Mouse (Mus musculus): ENCODE measurements around the gene Sptbn4. TPM values are rescaled to one million over a fixed set of nuclear protein-coding genes. Genes with fewer than 3 reads are reported as not detected.

Gene Sptbn4
- polyA plus RNA-seq, 1 experiment from 2014 or later, result 0.40 TPM

- Histone ChIP-seq H3K36me3 (ENCODE audit: insufficient read depth, low read length) (peaks cover 16% of the 10 kb centered on the region; the same call in 1 of the 2 replicates), H3K27ac (ENCODE audit: low read length) (no peak overlapping the region), H3K4me2 (replicated peaks; ENCODE audit: low read depth, low read length) (no peak overlapping the region), H3K4me1 (ENCODE audit: insufficient read depth, low read length) (peaks cover 2% of the 10 kb centered on the region; the same call in 1 of the 2 replicates), H3K27me3 (ENCODE audit: insufficient read depth, low read length) (peaks cover 18% of the 10 kb centered on the region; the same call in 1 of the 2 replicates), H3K9ac (replicated peaks; ENCODE audit: low read length) (no peak overlapping the region), H3K4me3 (ENCODE audit: low read length) (no peak overlapping the region), H3K9me3 (ENCODE audit: low read length) (no peaks in the 10 kb centered on the region)
- ATAC-seq (ENCODE audit: low FRiP score, low TSS enrichment), result no peak
- 48% methylated on average over 4 of the region's 4 CpGs for WGBS
Measured at GRCm38 (mm10) chr7:27342595-27342994, 104.9 kb downstream of the Sptbn4 start.

GRCm38 (mm10) chr7:27339519-27339918 is 108.0 kb downstream of the Sptbn4 start:
- peaks cover 8% of the 10 kb centered on the region; the same call in 1 of the 2 replicates for H3K36me3 ChIP-seq (ENCODE audit: insufficient read depth, low read length)
- no peak overlapping the region for H3K4me2 ChIP-seq (replicated peaks; ENCODE audit: low read depth, low read length)
- WGBS, result 38% methylated on average over 7 of the region's 7 CpGs
- peaks cover 45% of the 10 kb centered on the region for H3K27me3 ChIP-seq (ENCODE audit: insufficient read depth, low read length)
- no peak overlapping the region for H3K27ac ChIP-seq (ENCODE audit: low read length)
- peaks cover 28% of the 10 kb centered on the region for H3K4me1 ChIP-seq (ENCODE audit: insufficient read depth, low read length)
- H3K9me3 ChIP-seq (ENCODE audit: low read length), result no peaks in the 10 kb centered on the region
- no peak for ATAC-seq (ENCODE audit: low FRiP score, low TSS enrichment)
- no peak overlapping the region for H3K4me3 ChIP-seq (ENCODE audit: low read length)
- no peak overlapping the region for H3K9ac ChIP-seq (replicated peaks; ENCODE audit: low read length)

- peaks cover 32% of the 10 kb centered on the region for H3K4me1 ChIP-seq (ENCODE audit: insufficient read depth, low read length)
- H3K27ac ChIP-seq (ENCODE audit: low read length), result no peak overlapping the region
- no peak overlapping the region for H3K4me2 ChIP-seq (replicated peaks; ENCODE audit: low read depth, low read length)
- H3K4me3 ChIP-seq (ENCODE audit: low read length), result no peak overlapping the region
- 72% methylated on average over 4 of the region's 4 CpGs for WGBS
- no peak overlapping the region for H3K9ac ChIP-seq (replicated peaks; ENCODE audit: low read length)
- peaks cover 49% of the 10 kb centered on the region for H3K27me3 ChIP-seq (ENCODE audit: insufficient read depth, low read length)
- no peaks in the 10 kb centered on the region for H3K9me3 ChIP-seq (ENCODE audit: low read length)
- no peak for ATAC-seq (ENCODE audit: low FRiP score, low TSS enrichment)
- 0 out of 2 replicates have a peak, but pooled peaks cover 5% of the 10 kb centered on the region for H3K36me3 ChIP-seq (ENCODE audit: insufficient read depth, low read length)
Measured at GRCm38 (mm10) chr7:27339114-27339513, 108.4 kb downstream of the Sptbn4 start.

- peak; percentile 62 for ATAC-seq (ENCODE audit: low FRiP score, low TSS enrichment)
- under 1% methylated on average over 36 of the region's 36 CpGs for WGBS
- no peaks in the 10 kb centered on the region for H3K9me3 ChIP-seq (ENCODE audit: low read length)
- H3K4me2 ChIP-seq (replicated peaks; ENCODE audit: low read depth, low read length), result peak within 1 kb of the TSS; percentile 70
- H3K27ac ChIP-seq (ENCODE audit: low read length), result no peak within 1 kb of the TSS
- peaks cover 63% of the 10 kb centered on the region for H3K27me3 ChIP-seq (ENCODE audit: insufficient read depth, low read length)
- peak within 1 kb of the TSS; percentile 45 for H3K4me3 ChIP-seq (ENCODE audit: low read length)
- 0 out of 2 replicates have a peak, but pooled peaks cover 3% of the 10 kb centered on the region for H3K36me3 ChIP-seq (ENCODE audit: insufficient read depth, low read length)
- H3K4me1 ChIP-seq (ENCODE audit: insufficient read depth, low read length), result peaks cover 49% of the 10 kb centered on the region
- H3K9ac ChIP-seq (replicated peaks; ENCODE audit: low read length), result peak within 1 kb of the TSS; percentile 60
Measured at GRCm38 (mm10) chr7:27337175-27337853, 110.2 kb downstream of the Sptbn4 start, which contains the start of gene Ltbp4. Ltbp4 (minus strand) TSS chr7:27337692.

- H3K4me2 ChIP-seq (replicated peaks; ENCODE audit: low read depth, low read length), result peak overlapping the region; percentile 70
- H3K9me3 ChIP-seq (ENCODE audit: low read length), result no peaks in the 10 kb centered on the region
- H3K36me3 ChIP-seq (ENCODE audit: insufficient read depth, low read length), result no peaks in the 10 kb centered on the region
- H3K4me1 ChIP-seq (ENCODE audit: insufficient read depth, low read length), result peaks cover 60% of the 10 kb centered on the region
- peak overlapping the region; percentile 12 for H3K9ac ChIP-seq (replicated peaks; ENCODE audit: low read length)
- H3K27ac ChIP-seq (ENCODE audit: low read length), result no peak overlapping the region
- peaks cover 63% of the 10 kb centered on the region for H3K27me3 ChIP-seq (ENCODE audit: insufficient read depth, low read length)
- peak; percentile 73 for ATAC-seq (ENCODE audit: low FRiP score, low TSS enrichment)
- H3K4me3 ChIP-seq (ENCODE audit: low read length), result peak overlapping the region; percentile 45
- WGBS, result under 1% methylated on average over 47 of the region's 47 CpGs
Measured at GRCm38 (mm10) chr7:27335928-27336823, 111.3 kb downstream of the Sptbn4 start.

- peaks cover 68% of the 10 kb centered on the region for H3K27me3 ChIP-seq (ENCODE audit: insufficient read depth, low read length)
Measured at GRCm38 (mm10) chr7:27335011-27335720, 112.3 kb downstream of the Sptbn4 start.

GRCm38 (mm10) chr7:27334405-27334911 is 113.0 kb downstream of the Sptbn4 start:
- H3K9me3 ChIP-seq (ENCODE audit: low read length), result no peaks in the 10 kb centered on the region
- H3K36me3 ChIP-seq (ENCODE audit: insufficient read depth, low read length), result no peaks in the 10 kb centered on the region
- H3K4me2 ChIP-seq (replicated peaks; ENCODE audit: low read depth, low read length), result peak overlapping the region; percentile 89
- peak overlapping the region; percentile 66 for H3K4me3 ChIP-seq (ENCODE audit: low read length)
- no peak overlapping the region for H3K27ac ChIP-seq (ENCODE audit: low read length)
- ATAC-seq (ENCODE audit: low FRiP score, low TSS enrichment), result no peak
- peaks cover 76% of the 10 kb centered on the region for H3K4me1 ChIP-seq (ENCODE audit: insufficient read depth, low read length)
- WGBS, result 4% methylated on average over 32 of the region's 32 CpGs
- peaks cover 73% of the 10 kb centered on the region for H3K27me3 ChIP-seq (ENCODE audit: insufficient read depth, low read length)
- no peak overlapping the region for H3K9ac ChIP-seq (replicated peaks; ENCODE audit: low read length)

More at GRCm38 (mm10) chr7:27335011-27335720, 112.3 kb downstream of the Sptbn4 start:
- no peaks in the 10 kb centered on the region for H3K36me3 ChIP-seq (ENCODE audit: insufficient read depth, low read length)
- WGBS, result 52% methylated on average over 15 of the region's 15 CpGs
- H3K4me2 ChIP-seq (replicated peaks; ENCODE audit: low read depth, low read length), result no peak overlapping the region
- no peak overlapping the region for H3K27ac ChIP-seq (ENCODE audit: low read length)
- H3K4me3 ChIP-seq (ENCODE audit: low read length), result no peak overlapping the region
- H3K9ac ChIP-seq (replicated peaks; ENCODE audit: low read length), result no peak overlapping the region
- peaks cover 69% of the 10 kb centered on the region for H3K4me1 ChIP-seq (ENCODE audit: insufficient read depth, low read length)
- ATAC-seq (ENCODE audit: low FRiP score, low TSS enrichment), result no peak
- no peaks in the 10 kb centered on the region for H3K9me3 ChIP-seq (ENCODE audit: low read length)

GRCm38 (mm10) chr7:27333316-27333941 is 114.1 kb downstream of the Sptbn4 start:
- Histone ChIP-seq H3K4me1 (ENCODE audit: insufficient read depth, low read length) (peaks cover 86% of the 10 kb centered on the region), H3K27me3 (ENCODE audit: insufficient read depth, low read length) (peaks cover 72% of the 10 kb centered on the region), H3K9ac (replicated peaks; ENCODE audit: low read length) (peak overlapping the region; percentile 80), H3K4me2 (replicated peaks; ENCODE audit: low read depth, low read length) (peak overlapping the region; percentile 89), H3K36me3 (ENCODE audit: insufficient read depth, low read length) (no peaks in the 10 kb centered on the region), H3K9me3 (ENCODE audit: low read length) (no peaks in the 10 kb centered on the region), H3K4me3 (ENCODE audit: low read length) (peak overlapping the region; percentile 66), H3K27ac (ENCODE audit: low read length) (peak overlapping the region; percentile 94)
- ATAC-seq (ENCODE audit: low FRiP score, low TSS enrichment), result no peak
- WGBS, result under 1% methylated on average over 41 of the region's 77 CpGs
